Mouse (Mus musculus) bone marrow, adult 2 months (tissue): ENCODE data around the gene Reg3d.
"Not testable (repeated sequence)": the region's sequence is repeated elsewhere in the genome, so short reads cannot be mapped to it uniquely, and the experiment has no call there.

Source experiments
- CTCF ChIP-seq: fragments of 200-500 bp; IDR thresholded peaks from 2 replicates; pipeline ENCODE4 v1.5.1; 2011; ENCODE audit warnings: low read length, control low read depth; ENCODE audit not compliant: control insufficient read depth, insufficient read depth
- POLR2A ChIP-seq: fragments of 200-500 bp; IDR thresholded peaks from 2 replicates; pipeline ENCODE4 v1.6.1; 2011; ENCODE audit warnings: low read depth, mild to moderate bottlenecking, control low read depth, low read length, borderline replicate concordance; ENCODE audit not compliant: control insufficient read depth

- not testable (repeated sequence) for TF ChIP-seq CTCF, POLR2A
These were observed 16.7 kb upstream of the Reg3d start, which contains the start of gene Reg2 for GRCm38 (mm10) chr6:78395323-78395722.
